Mouse (Mus musculus) limb, embryonic 13.5 days (tissue): ENCODE results near the gene Kif3b. TPM values are rescaled to one million over a fixed set of nuclear protein-coding genes. Genes with fewer than 3 reads are reported as not detected.

Experiments used
- ATAC-seq: fragments of 200-750 bp; cut with Nextera tagmentation; 2 replicates; pipeline ENCODE4 v1.8.0; 2017; ENCODE audit warnings: low read depth, moderate number of reproducible peaks, moderate TSS enrichment; ENCODE audit not compliant: low FRiP score
- H3K27ac ChIP-seq: fragments of 300-500 bp; sonication (generic); 2 replicates; pipeline ENCODE4 v1.5.1; 2015; ENCODE audit warnings: inconsistent platforms, mild to moderate bottlenecking, moderate library complexity
- H3K27me3 ChIP-seq: fragments of 300-500 bp; sonication (generic); 2 replicates; pipeline ENCODE4 v1.6.1; 2015; ENCODE audit warnings: mild to moderate bottlenecking, inconsistent platforms
- H3K36me3 ChIP-seq: fragments of 300-500 bp; sonication (generic); 2 replicates; pipeline ENCODE4 v1.6.1; 2015; ENCODE audit warnings: inconsistent platforms, mild to moderate bottlenecking, moderate library complexity
- H3K4me1 ChIP-seq: fragments of 300-500 bp; sonication (generic); 2 replicates; pipeline ENCODE4 v1.6.1; 2015; ENCODE audit warnings: inconsistent platforms
- H3K4me2 ChIP-seq: fragments of 300-500 bp; sonication (generic); replicated peaks from 2 replicates; pipeline ENCODE4 v1.6.1; 2015; ENCODE audit warnings: inconsistent platforms, mild to moderate bottlenecking, moderate library complexity
- H3K4me3 ChIP-seq: fragments of 300-500 bp; sonication (generic); 2 replicates; pipeline ENCODE4 v1.5.1; 2015; ENCODE audit warnings: moderate library complexity, mild to moderate bottlenecking, inconsistent platforms
- H3K9ac ChIP-seq: fragments of 300-500 bp; sonication (generic); 2 replicates; pipeline ENCODE4 v1.6.1; 2015; ENCODE audit warnings: mild to moderate bottlenecking, inconsistent platforms
- H3K9me3 ChIP-seq: fragments of 300-500 bp; sonication (generic); 2 replicates; pipeline ENCODE4 v1.6.1; 2016; ENCODE audit warnings: inconsistent platforms
- WGBS: fragments of 180-500 bp; shearing (Covaris S2); methylation state at CpG from one replicate; pipeline ENCODE4 v1.1.7; 2015; 5-methylcytosine and 5-hydroxymethylcytosine counted together
- polyA plus RNA-seq: library from polyadenylated mRNA; unstranded; fragments of >200 nt; fragmentation: Nextera tagmentation; extraction: Ambion mirVana; gene quantifications from 2 replicates; pipeline ENCODE4 v1.2.1, GENCODE M21; 2015

The Kif3b gene
- polyA plus RNA-seq, 1 experiment from 2014 or later = 6.3 TPM

- no peaks in the 10 kb centered on the region for H3K9me3 ChIP-seq
- H3K27ac ChIP-seq = no peak overlapping the region
- no peaks in the 10 kb centered on the region for H3K4me1 ChIP-seq
- 90% methylated on average over 3 of the region's 3 CpGs for WGBS
- no peaks in the 10 kb centered on the region for H3K27me3 ChIP-seq
- ATAC-seq = no peak
- no peak overlapping the region for H3K4me3 ChIP-seq
- H3K9ac ChIP-seq = no peak overlapping the region
- H3K36me3 ChIP-seq = peaks cover 38% of the 10 kb centered on the region
- H3K4me2 ChIP-seq = no peak overlapping the region
Measured at GRCm38 (mm10) chr2:153334281-153334680, 43.1 kb downstream of the Kif3b start.

GRCm38 (mm10) chr2:153336117-153336516 lies 44.9 kb downstream of the Kif3b start:
- Histone ChIP-seq H3K36me3 (peaks cover 20% of the 10 kb centered on the region), H3K4me3 (no peak overlapping the region), H3K9me3 (no peaks in the 10 kb centered on the region), H3K27ac (no peak overlapping the region), H3K9ac (no peak overlapping the region), H3K27me3 (no peaks in the 10 kb centered on the region), H3K4me1 (no peaks in the 10 kb centered on the region), H3K4me2 (no peak overlapping the region)
- WGBS = 33% methylated on average over 2 of the region's 2 CpGs
- no peak; the same call in 1 of the 2 replicates for ATAC-seq

DNA sequence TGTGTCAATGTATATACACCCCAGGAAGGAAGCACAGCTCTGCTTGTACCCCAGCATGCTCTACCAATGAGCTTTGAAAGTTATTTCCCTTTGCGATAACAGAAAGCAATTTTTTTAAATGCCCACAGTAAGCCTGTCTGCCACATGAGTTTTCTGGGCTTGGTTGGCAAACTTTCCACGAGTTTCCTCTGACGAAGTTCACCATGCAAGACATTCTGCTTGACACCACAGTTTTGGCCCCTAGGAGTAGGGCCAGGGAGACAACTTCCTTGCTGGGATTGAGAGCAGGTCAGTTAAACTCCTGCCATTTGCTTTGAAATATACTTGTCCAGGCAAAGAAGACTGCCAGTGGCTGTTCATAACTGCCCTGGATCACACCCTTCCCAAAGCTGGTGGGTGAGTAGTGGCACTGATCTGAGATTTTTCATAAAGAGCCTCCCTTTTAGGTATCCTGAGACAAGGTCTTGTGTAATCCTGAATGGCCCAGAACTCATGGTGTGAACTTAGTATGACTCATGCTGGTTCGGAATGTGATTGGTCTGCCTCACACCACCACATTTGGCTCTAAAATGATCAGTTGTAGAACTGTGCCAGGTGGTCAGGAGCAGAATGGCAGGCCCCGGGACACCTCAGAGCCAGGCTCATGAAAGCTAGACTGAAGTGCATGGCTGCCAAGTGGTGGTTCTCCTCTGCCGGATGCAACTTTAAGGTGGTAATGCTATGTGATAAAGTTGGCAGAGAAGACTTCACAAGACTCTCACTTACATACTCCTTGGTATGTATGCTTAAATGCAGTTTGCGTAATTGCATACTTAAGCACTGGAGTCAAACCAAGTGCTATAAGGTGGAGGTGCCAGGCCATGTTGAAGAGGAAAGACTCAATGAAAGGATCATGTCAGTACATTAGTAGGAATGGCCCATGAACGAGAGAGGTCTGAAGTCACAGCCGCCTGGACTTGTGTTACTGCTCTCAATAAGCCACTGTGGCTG lies 47.4 kb downstream of the Kif3b start:
- 84% methylated on average over 9 of the region's 9 CpGs for WGBS
- peaks cover 13% of the 10 kb centered on the region; the same call in 1 of the 2 replicates for H3K36me3 ChIP-seq
- H3K27ac ChIP-seq = peak overlapping the region; percentile 22; the same call in 1 of the 2 replicates
- no peak overlapping the region for H3K4me3 ChIP-seq
- ATAC-seq = no peak
- no peak overlapping the region for H3K9ac ChIP-seq
- H3K4me2 ChIP-seq = no peak overlapping the region
- H3K27me3 ChIP-seq = no peaks in the 10 kb centered on the region
- no peaks in the 10 kb centered on the region for H3K9me3 ChIP-seq
- no peaks in the 10 kb centered on the region for H3K4me1 ChIP-seq

GRCm38 (mm10) chr2:153342166-153342565 lies 51.0 kb downstream of the Kif3b start:
- no peak for ATAC-seq
- Histone ChIP-seq H3K4me2 (no peak overlapping the region), H3K4me1 (peaks cover 5% of the 10 kb centered on the region; the same call in 1 of the 2 replicates), H3K9me3 (no peaks in the 10 kb centered on the region), H3K4me3 (no peak overlapping the region), H3K36me3 (peaks cover 12% of the 10 kb centered on the region; the same call in 1 of the 2 replicates), H3K9ac (no peak overlapping the region), H3K27ac (no peak overlapping the region), H3K27me3 (no peaks in the 10 kb centered on the region)
- 91% methylated on average over 6 of the region's 6 CpGs for WGBS

DNA sequence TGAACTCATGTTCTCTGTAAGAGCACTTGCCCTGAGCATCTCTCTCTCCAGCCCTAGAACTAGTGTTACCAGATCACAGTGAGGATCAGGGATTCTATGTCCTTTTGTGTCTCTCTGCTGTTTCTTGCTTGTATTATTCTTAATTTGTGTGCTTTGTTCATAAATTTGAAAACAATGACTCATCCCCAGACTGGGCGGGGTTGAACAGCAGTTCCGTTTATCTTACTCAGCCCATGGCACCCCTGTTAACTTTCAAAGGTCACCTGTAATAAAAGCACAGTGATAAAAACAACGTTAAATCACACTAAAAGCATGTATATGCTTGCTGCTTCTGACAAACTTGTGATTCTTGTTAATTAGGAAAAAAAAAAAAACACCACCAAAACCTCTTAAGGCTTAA lies 51.4 kb downstream of the Kif3b start:
- no peak for ATAC-seq
- 75% methylated on average over 3 of the region's 3 CpGs for WGBS

DNA sequence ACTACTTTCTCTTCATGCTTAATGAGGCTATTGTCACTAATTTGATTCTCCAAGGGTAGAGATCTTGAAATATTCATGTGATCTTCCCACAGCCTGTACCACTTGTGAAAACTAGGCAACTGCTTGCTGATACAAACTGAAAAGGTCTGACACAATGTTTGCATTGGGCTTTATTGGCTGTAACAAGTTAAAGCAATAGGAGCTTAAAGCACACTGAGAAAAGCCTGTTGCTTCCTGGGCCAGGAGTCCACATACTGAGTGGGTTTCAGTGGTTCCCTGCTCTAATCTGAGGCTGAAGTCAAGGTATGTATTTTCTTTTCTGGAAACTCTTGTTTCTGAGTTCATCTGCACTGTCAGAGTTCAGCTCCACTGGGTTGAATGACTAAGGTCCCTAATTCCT lies 52.0 kb downstream of the Kif3b start:
- Histone ChIP-seq H3K27ac (no peak overlapping the region), H3K9ac (no peak overlapping the region), H3K4me1 (peaks cover 9% of the 10 kb centered on the region), H3K4me3 (no peak overlapping the region), H3K4me2 (no peak overlapping the region), H3K27me3 (no peaks in the 10 kb centered on the region), H3K9me3 (no peaks in the 10 kb centered on the region), H3K36me3 (peaks cover 12% of the 10 kb centered on the region; the same call in 1 of the 2 replicates)
- ATAC-seq = no peak

More for the DNA sequence above, 51.4 kb downstream of the Kif3b start:
- Histone ChIP-seq H3K9me3 (no peaks in the 10 kb centered on the region), H3K4me3 (no peak overlapping the region), H3K36me3 (peaks cover 12% of the 10 kb centered on the region; the same call in 1 of the 2 replicates), H3K4me1 (peaks cover 5% of the 10 kb centered on the region; the same call in 1 of the 2 replicates), H3K9ac (no peak overlapping the region), H3K4me2 (no peak overlapping the region), H3K27me3 (no peaks in the 10 kb centered on the region), H3K27ac (no peak overlapping the region)

- Histone ChIP-seq H3K4me2 (peak overlapping the region; percentile 68), H3K36me3 (peaks cover 12% of the 10 kb centered on the region; the same call in 1 of the 2 replicates), H3K27me3 (no peaks in the 10 kb centered on the region), H3K4me1 (peaks cover 25% of the 10 kb centered on the region), H3K9me3 (no peaks in the 10 kb centered on the region), H3K9ac (peak overlapping the region; percentile 80), H3K27ac (peak overlapping the region; percentile 65; the same call in 1 of the 2 replicates), H3K4me3 (peak overlapping the region; percentile 86)
- ATAC-seq = no peak
- 7% methylated on average over 11 of the region's 11 CpGs for WGBS
Measured at GRCm38 (mm10) chr2:153345071-153345453, 53.8 kb downstream of the Kif3b start.

GRCm38 (mm10) chr2:153345454-153346220 lies 54.4 kb downstream of the Kif3b start, which contains the start of gene Asxl1:
Gene Asxl1, plus strand, starts transcription at chr2:153345829.
- H3K27me3 ChIP-seq = no peaks in the 10 kb centered on the region
- H3K9me3 ChIP-seq = no peaks in the 10 kb centered on the region
- ATAC-seq = peak; percentile 98
- WGBS = under 1% methylated on average over 60 of the region's 79 CpGs
- H3K4me3 ChIP-seq = peak within 1 kb of the TSS; percentile 86
- H3K4me1 ChIP-seq = peaks cover 31% of the 10 kb centered on the region
- peak within 1 kb of the TSS; percentile 72 for H3K4me2 ChIP-seq
- peak within 1 kb of the TSS; percentile 99 for H3K27ac ChIP-seq
- H3K9ac ChIP-seq = peak within 1 kb of the TSS; percentile 97
- peaks cover 12% of the 10 kb centered on the region; the same call in 1 of the 2 replicates for H3K36me3 ChIP-seq

DNA sequence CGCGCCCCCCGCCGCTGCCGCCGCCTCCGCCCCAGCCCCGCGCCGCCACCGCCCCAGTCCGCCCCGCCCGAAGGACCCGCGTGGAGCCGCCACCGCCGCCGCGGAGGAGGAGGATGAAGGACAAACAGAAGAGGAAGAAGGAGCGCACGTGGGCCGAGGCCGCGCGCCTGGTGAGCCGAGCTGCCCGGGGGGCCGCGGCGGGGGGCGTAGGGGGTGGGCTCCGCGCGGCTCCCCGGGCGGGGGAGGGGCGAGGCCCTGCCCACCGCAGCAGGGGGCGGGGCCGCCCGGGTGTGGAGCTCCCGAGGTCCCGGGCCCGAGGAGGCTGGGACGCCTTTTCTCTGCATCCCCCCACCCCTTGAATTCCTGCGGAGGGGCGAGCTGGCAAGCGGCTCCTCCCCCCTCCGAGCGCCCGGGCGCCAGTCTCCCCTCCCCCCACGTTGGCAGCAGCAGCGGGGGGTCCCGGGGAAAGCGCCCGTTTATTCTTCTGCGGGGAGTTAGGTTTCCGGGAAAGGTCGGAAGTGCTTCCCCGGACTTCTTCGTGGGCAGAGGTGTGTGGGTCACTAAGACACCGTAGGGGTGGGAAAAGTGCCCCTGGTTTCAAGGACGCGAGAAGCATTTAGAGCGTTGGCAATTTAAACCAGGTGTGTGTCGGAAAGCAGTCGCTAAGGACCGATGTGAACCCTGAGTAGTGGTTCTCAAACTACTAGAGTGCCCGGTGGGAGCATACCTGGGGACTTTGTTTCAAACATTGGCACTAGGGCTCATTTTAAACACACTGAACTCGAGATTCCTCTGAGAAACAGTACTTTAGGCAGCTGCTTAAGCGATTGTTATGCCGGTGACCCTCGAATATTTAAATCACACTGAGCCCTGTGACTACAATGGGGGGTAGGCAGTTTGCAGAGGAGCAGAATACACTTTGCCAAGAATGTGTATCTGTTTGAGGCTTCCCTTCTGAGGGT lies 55.3 kb downstream of the Kif3b start:
- Histone ChIP-seq H3K36me3 (peaks cover 12% of the 10 kb centered on the region; the same call in 1 of the 2 replicates), H3K4me1 (peaks cover 34% of the 10 kb centered on the region), H3K9ac (peak overlapping the region; percentile 97), H3K4me3 (peak overlapping the region; percentile 86), H3K9me3 (no peaks in the 10 kb centered on the region), H3K27me3 (no peaks in the 10 kb centered on the region), H3K4me2 (peak overlapping the region; percentile 72), H3K27ac (peak overlapping the region; percentile 99)
- under 1% methylated on average over 29 of the region's 76 CpGs for WGBS
- peak; percentile 37 for ATAC-seq

DNA sequence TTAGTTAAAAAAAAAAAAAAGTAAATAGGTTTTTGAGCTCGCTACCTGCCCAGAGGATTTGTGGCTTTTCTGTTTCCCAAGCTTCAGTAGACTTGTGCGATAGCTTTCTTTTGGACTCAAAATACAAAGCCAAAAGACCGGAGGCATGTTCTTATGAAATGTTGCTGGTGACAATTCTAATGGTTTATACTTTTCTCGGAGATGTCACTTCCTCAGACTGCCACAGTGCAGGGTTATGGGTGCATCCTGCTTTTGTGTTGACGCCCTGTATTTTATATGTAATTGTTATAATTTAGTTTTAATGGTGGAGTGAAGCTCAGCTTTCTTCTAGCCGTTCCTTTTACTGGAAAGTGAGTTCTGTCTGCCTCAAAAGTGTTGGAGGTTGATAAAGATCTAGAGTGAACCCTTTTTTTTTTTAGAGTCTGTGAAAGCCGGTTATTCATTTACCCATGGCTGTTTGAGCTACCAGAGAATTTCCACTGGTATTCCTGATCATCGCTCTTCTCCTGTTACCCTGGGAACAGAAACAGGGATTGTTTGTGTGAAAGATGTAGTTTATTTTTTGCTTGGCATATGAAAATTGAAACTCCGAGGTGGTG lies 56.1 kb downstream of the Kif3b start:
- Histone ChIP-seq H3K9ac (peak overlapping the region; percentile 97), H3K27ac (peak overlapping the region; percentile 99), H3K4me1 (peaks cover 34% of the 10 kb centered on the region), H3K4me2 (peak overlapping the region; percentile 72), H3K9me3 (no peaks in the 10 kb centered on the region), H3K27me3 (no peaks in the 10 kb centered on the region), H3K4me3 (peak overlapping the region; percentile 86), H3K36me3 (peaks cover 9% of the 10 kb centered on the region)
- ATAC-seq = no peak
- 8% methylated on average over 9 of the region's 9 CpGs for WGBS
